Mouse (Mus musculus) intestine, postnatal 0 days (tissue): Measurements from ENCODE around the gene P2ry6. TPM values are rescaled to one million over a fixed set of nuclear protein-coding genes. Genes with fewer than 3 reads are reported as not detected.

ENCODE experiments used
- ATAC-seq: fragments of 200-750 bp; cut with Nextera tagmentation; 2 replicates; pipeline ENCODE4 v1.8.0; 2017; ENCODE audit warnings: mild to moderate bottlenecking, moderate TSS enrichment, moderate library complexity
- H3K27ac ChIP-seq: fragments of 300-500 bp; sonication (generic); 2 replicates; pipeline ENCODE4 v1.5.1; 2014; ENCODE audit warnings: mild to moderate bottlenecking, low read depth, low read length, moderate library complexity
- H3K27me3 ChIP-seq: fragments of 300-500 bp; sonication (generic); replicated peaks from 2 replicates; pipeline ENCODE4 v1.6.1; 2014; ENCODE audit warnings: low read length, mixed read lengths; ENCODE audit not compliant: control insufficient read depth, insufficient read depth
- H3K36me3 ChIP-seq: fragments of 300-500 bp; sonication (generic); 2 replicates; pipeline ENCODE4 v1.6.1; 2014; ENCODE audit warnings: mild to moderate bottlenecking, moderate library complexity; ENCODE audit not compliant: control insufficient read depth, insufficient read depth
- H3K4me1 ChIP-seq: fragments of 300-500 bp; sonication (generic); replicated peaks from 2 replicates; pipeline ENCODE4 v1.6.1; 2014; ENCODE audit warnings: antibody characterized with exemption, low read length, mixed read lengths; ENCODE audit not compliant: control insufficient read depth, insufficient read depth
- H3K4me2 ChIP-seq: fragments of 300-500 bp; sonication (generic); replicated peaks from 2 replicates; pipeline ENCODE4 v1.6.1; 2014; ENCODE audit warnings: low read depth, mild to moderate bottlenecking, moderate library complexity
- H3K4me3 ChIP-seq: fragments of 300-500 bp; sonication (generic); 2 replicates; pipeline ENCODE4 v1.5.1; 2014; ENCODE audit warnings: low read depth, low read length
- H3K9ac ChIP-seq: fragments of 300-500 bp; sonication (generic); 2 replicates; pipeline ENCODE4 v1.6.1; 2014; ENCODE audit warnings: mild to moderate bottlenecking, low read depth, low read length
- H3K9me3 ChIP-seq: fragments of 300-500 bp; sonication (generic); 2 replicates; pipeline ENCODE4 v1.6.1; 2016; ENCODE audit warnings: mixed run types; ENCODE audit not compliant: control insufficient read depth
- CTCF ChIP-seq: sonication (generic); IDR thresholded peaks from 2 replicates; pipeline ENCODE4 v1.5.1; 2016; ENCODE audit warnings: low read depth, mild to moderate bottlenecking, control low read depth, antibody characterized with exemption, moderate library complexity
- WGBS: fragments of 180-500 bp; shearing (Covaris S2); extraction: QIAGEN DNeasy Blood & Tissue Kit; methylation state at CpG from one replicate; pipeline ENCODE4 v1.1.7; 2014; 5-methylcytosine and 5-hydroxymethylcytosine counted together
- polyA plus RNA-seq: library from polyadenylated mRNA; unstranded; fragments of >200 nt; fragmentation: Nextera tagmentation; extraction: Ambion mirVana; gene quantifications from 2 replicates; pipeline ENCODE4 v1.2.1, GENCODE M21; 2015

P2ry6 gene
- polyA plus RNA-seq, 1 experiment from 2014 or later, result 5.7 TPM

DNA sequence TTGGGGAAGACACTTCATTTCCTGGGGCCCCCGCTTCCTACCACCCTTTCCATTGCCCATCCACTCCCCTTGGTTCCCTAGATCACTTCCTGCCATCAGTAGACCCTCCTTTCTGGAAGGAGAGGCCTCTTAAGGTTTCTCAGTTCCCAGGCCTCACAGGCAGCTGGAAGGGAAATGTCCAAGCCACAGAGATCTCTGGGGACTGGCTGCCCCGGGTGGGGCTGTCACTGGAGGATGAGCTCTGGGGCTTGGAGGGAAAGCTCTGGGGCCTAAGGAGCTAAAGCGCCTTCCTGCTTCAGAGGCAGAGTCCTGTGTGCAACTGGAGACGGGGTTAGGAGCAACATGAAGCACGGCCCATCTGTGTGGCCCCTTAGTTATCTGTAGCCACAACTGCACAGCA is 69.8 kb downstream of the P2ry6 start:
- ATAC-seq, result no peak
- Histone ChIP-seq H3K9me3 (no peaks in the 10 kb centered on the region), H3K4me3 (no peak overlapping the region), H3K4me2 (no peak overlapping the region), H3K27ac (no peak overlapping the region), H3K27me3 (no peaks in the 10 kb centered on the region), H3K9ac (no peak overlapping the region), H3K36me3 (no peaks in the 10 kb centered on the region), H3K4me1 (no peaks in the 10 kb centered on the region)
- no peak for TF ChIP-seq CTCF
- 81% methylated on average over 5 of the region's 5 CpGs for WGBS

DNA sequence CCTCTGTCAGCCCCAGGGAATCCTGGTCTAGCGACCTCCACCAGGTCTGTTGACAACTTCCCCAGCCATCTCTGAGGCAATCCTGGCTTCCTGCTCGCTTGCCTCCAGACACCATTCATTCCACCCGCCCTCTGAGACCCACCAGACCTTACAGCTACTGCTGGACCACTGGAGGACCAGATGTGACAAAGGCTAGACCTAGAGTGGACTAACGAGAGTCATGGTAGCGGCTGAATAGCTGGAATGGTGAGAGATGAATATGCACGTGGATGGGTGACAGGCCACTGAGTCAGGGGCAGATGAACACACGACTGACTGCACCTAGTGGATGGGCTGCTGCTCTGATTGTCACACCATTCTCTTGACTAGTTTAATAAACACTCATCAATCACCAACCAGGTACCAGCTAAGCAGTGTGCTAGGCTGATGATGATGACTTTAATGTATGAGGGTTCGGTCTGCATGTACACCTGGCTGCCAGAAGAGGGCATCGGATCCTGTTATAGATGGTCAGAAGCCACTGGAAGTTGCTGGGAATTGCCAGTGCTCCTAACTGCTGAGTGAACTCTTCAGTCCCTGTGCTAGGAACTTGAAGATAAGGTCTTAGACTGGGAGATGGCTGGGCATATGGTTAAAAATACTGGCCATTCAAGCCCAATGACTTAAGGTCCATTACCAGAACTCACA is 71.9 kb downstream of the P2ry6 start:
- H3K36me3 ChIP-seq, result no peaks in the 10 kb centered on the region
- peak; percentile 13; the same call in 1 of the 2 replicates for ATAC-seq
- 83% methylated on average over 9 of the region's 9 CpGs for WGBS
- H3K9ac ChIP-seq, result no peak overlapping the region
- TF ChIP-seq CTCF, result peak; percentile 75
- no peak overlapping the region for H3K27ac ChIP-seq
- H3K27me3 ChIP-seq, result no peaks in the 10 kb centered on the region
- H3K4me1 ChIP-seq, result no peaks in the 10 kb centered on the region
- no peak overlapping the region for H3K4me2 ChIP-seq
- no peaks in the 10 kb centered on the region for H3K9me3 ChIP-seq
- H3K4me3 ChIP-seq, result no peak overlapping the region

- no peak for TF ChIP-seq CTCF
- Histone ChIP-seq H3K36me3 (no peaks in the 10 kb centered on the region), H3K27ac (no peak overlapping the region), H3K9me3 (no peaks in the 10 kb centered on the region), H3K4me1 (0 out of 2 replicates have a peak, but pooled peaks cover 7% of the 10 kb centered on the region), H3K4me2 (no peak overlapping the region), H3K27me3 (0 out of 2 replicates have a peak, but pooled peaks cover 9% of the 10 kb centered on the region), H3K9ac (no peak overlapping the region), H3K4me3 (no peak overlapping the region)
- ATAC-seq, result no peak
- 75% methylated on average over 5 of the region's 5 CpGs for WGBS
Observed at GRCm38 (mm10) chr7:100897828-100898227, 76.6 kb downstream of the P2ry6 start.

DNA sequence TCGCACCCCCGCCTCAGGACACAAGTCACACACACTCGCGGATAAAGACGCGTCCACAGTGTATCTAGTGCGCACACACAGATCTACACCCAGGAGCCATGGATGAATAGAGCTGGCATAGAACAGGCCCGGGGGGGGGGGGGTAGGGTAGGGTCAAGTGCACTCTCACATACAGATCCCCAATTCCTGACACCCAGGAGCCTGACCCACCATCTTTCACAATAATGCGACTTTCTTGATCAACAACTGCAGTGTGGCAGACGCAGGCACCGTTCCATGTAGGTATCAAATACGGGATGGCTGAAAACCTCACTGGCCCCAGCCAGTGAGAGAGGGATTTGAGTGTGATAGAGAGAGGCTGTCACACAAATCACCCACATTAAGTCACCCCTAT is 79.6 kb downstream of the P2ry6 start:
- Histone ChIP-seq H3K9me3 (no peaks in the 10 kb centered on the region), H3K4me2 (peak overlapping the region; percentile 91), H3K4me3 (peak overlapping the region; percentile 45), H3K36me3 (peaks cover 5% of the 10 kb centered on the region; the same call in 1 of the 2 replicates), H3K27ac (no peak overlapping the region), H3K4me1 (0 out of 2 replicates have a peak, but pooled peaks cover 7% of the 10 kb centered on the region), H3K9ac (peak overlapping the region; percentile 51), H3K27me3 (0 out of 2 replicates have a peak, but pooled peaks cover 9% of the 10 kb centered on the region)
- ATAC-seq, result peak; percentile 12; the same call in 1 of the 2 replicates
- no peak for TF ChIP-seq CTCF
- 11% methylated on average over 12 of the region's 12 CpGs for WGBS

- 9% methylated on average over 50 of the region's 53 CpGs for WGBS
- Histone ChIP-seq H3K4me1 (0 out of 2 replicates have a peak, but pooled peaks cover 7% of the 10 kb centered on the region), H3K4me2 (peak overlapping the region; percentile 91), H3K4me3 (peak overlapping the region; percentile 45), H3K9me3 (no peaks in the 10 kb centered on the region), H3K9ac (peak overlapping the region; percentile 51), H3K27me3 (0 out of 2 replicates have a peak, but pooled peaks cover 9% of the 10 kb centered on the region), H3K27ac (no peak overlapping the region), H3K36me3 (peaks cover 11% of the 10 kb centered on the region; the same call in 1 of the 2 replicates)
- TF ChIP-seq CTCF, result 0 out of 2 replicates have a peak, but pooled peaks have one; percentile 14
- peak; percentile 36; the same call in 1 of the 2 replicates for ATAC-seq
Observed at GRCm38 (mm10) chr7:100894057-100894832, 80.2 kb downstream of the P2ry6 start.
